14 mouse cellular contexts compared by ENCODE assay signal in the genomic region with DNA sequence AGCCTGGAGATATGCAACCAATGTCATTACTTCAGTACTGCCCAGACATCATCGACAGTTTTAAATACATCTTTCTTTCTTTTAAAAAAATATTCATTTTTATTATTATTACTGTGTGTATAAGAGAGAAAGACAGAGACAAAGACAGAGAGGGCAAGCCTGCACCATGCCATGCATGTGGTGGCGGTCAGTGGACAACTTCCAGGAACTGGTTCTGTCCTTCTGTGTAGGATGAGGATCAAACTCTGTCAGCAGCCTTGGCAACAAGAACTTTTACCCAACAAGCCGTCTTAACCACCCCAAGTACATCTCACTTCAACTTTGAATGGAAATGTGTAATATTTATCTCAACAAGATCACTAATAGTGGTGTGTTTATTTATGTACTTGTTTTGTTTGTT. TPM values are rescaled to one million over a fixed set of nuclear protein-coding genes. Genes with fewer than 3 reads are reported as not detected.
DNase-seq lines count a peak whose midpoint lies in the region; ATAC-seq and TF ChIP-seq lines count a peak whose summit lies in the region.
"Had no signal": no experiment of that assay in that cellular context is flagged by ENCODE, and none has a peak within 500 bp of the region (broad histone marks: within the 10 kb centered on the region; RNA-seq: fewer than 3 reads in every experiment).

No protein-coding gene starts in this region.

- intact Hi-C loops in gastrocnemius, adult 2 months (cut with DNase I), result loop anchor here (10.0 kb wide), 1 partner anchor 77 kb away; no protein-coding TSS in a partner anchor
- intact Hi-C loops in left cerebral cortex, adult 2 months (cut with DNase I), result no loop called here
- intact Hi-C loops in left cerebral cortex, postnatal 4 days (cut with DNase I), result no loop called here

- H3K4me3 ChIP-seq in gastrocnemius, adult 2 months, result peak overlapping the region; percentile 69
- H3K4me3 ChIP-seq in left cerebral cortex, adult 2 months, result peak overlapping the region; percentile 51
- H3K4me3 ChIP-seq in cerebellum, adult 2 months (replicated peaks; ENCODE audit: insufficient read depth, low read depth, low read length), result peak overlapping the region; percentile 96
- peak overlapping the region; percentile 59 for H3K4me3 ChIP-seq in intestine, postnatal 0 days (ENCODE audit: low read depth, low read length)

- no peaks in the 10 kb centered on the region for H3K9me3 ChIP-seq in intestine, postnatal 0 days (ENCODE audit: control insufficient read depth)

- peak; percentile 30; the same call in 1 of the 2 replicates for TF ChIP-seq POLR2A in cerebellum, adult 2 months (IDR thresholded peaks at IDR 0.05; ENCODE audit: borderline replicate concordance, insufficient read depth, low read length)

- no peak for ATAC-seq in intestine, postnatal 0 days
- ATAC-seq: forebrain, postnatal 0 days; Patski had no signal

- no peak for TF ChIP-seq CTCF in gastrocnemius, adult 2 months (IDR thresholded peaks at IDR 0.05)
- TF ChIP-seq CTCF in left cerebral cortex, adult 2 months (IDR thresholded peaks at IDR 0.05), result no peak
- TF ChIP-seq CTCF in cerebellum, adult 2 months (IDR thresholded peaks at IDR 0.05; ENCODE audit: borderline replicate concordance, insufficient read depth, low read depth, low read length), result no peak
- no peak for TF ChIP-seq CTCF in intestine, postnatal 0 days (IDR thresholded peaks at IDR 0.05; ENCODE audit: low read depth)

- 10% methylated on average over 3 of the region's 3 CpGs for WGBS in cerebellum, adult 2 months
- 47% methylated on average over 3 of the region's 3 CpGs for WGBS in intestine, postnatal 0 days

- H3K36me3 ChIP-seq in intestine, postnatal 0 days (ENCODE audit: control insufficient read depth, insufficient read depth), result no peaks in the 10 kb centered on the region

- 0 out of 2 replicates have a peak overlapping the region, but pooled peaks have one; percentile 54 for H3K9ac ChIP-seq in intestine, postnatal 0 days (ENCODE audit: low read depth, low read length)

- peaks cover 2% of the 10 kb centered on the region; the same call in 1 of the 2 replicates for H3K4me1 ChIP-seq in cerebellum, adult 2 months (ENCODE audit: control insufficient read depth, insufficient read depth, low read length)
- no peaks in the 10 kb centered on the region; the same call in 1 of the 2 replicates for H3K4me1 ChIP-seq in intestine, postnatal 0 days (replicated peaks; ENCODE audit: control insufficient read depth, insufficient read depth, low read length)

- H3K27ac ChIP-seq in gastrocnemius, adult 2 months, result no peak overlapping the region
- H3K27ac ChIP-seq in left cerebral cortex, adult 2 months, result 0 out of 2 replicates have a peak overlapping the region, but pooled peaks have one; percentile 24
- peak overlapping the region; percentile 79; the same call in 1 of the 2 replicates for H3K27ac ChIP-seq in cerebellum, adult 2 months (ENCODE audit: insufficient read depth, low read length)
- H3K27ac ChIP-seq in intestine, postnatal 0 days (ENCODE audit: low read depth, low read length), result no peak overlapping the region

- no peak for DNase-seq in gastrocnemius, adult 2 months
- DNase-seq in gastrocnemius, adult 18-20 months (ENCODE audit: low spot score), result no peak
- no peak for DNase-seq in left cerebral cortex, adult 2 months (ENCODE audit: extremely low spot score in 1 of 2, low spot score in 2 of 2)
- no peak for DNase-seq in left cerebral cortex, postnatal 4 days
- peak; percentile 66 to 76 for DNase-seq in cerebellum, adult 2 months
- no peak for DNase-seq in spleen, postnatal 14 days (ENCODE audit: low spot score in 2 of 2)
- DNase-seq in thymus, postnatal 25 days, result no peak
- DNase-seq: adrenal gland, postnatal 14 days; B cell, adult 2 months; embryo, embryonic 11 days; forebrain, postnatal 0 days had no signal

- no peaks in the 10 kb centered on the region for H3K27me3 ChIP-seq in cerebellum, adult 2 months (ENCODE audit: control insufficient read depth, insufficient read depth, low read length)
- no peaks in the 10 kb centered on the region for H3K27me3 ChIP-seq in intestine, postnatal 0 days (replicated peaks; ENCODE audit: control insufficient read depth, insufficient read depth, low read length)
- H3K27me3 ChIP-seq: Patski had no signal

- H3K4me2 ChIP-seq in intestine, postnatal 0 days (replicated peaks; ENCODE audit: low read depth), result peak overlapping the region; percentile 80

RNA-seq across cellular contexts. Expression of a gene that starts 40.5 kb away (rescaled TPM):
- total RNA-seq in gastrocnemius, adult 2 months (2021), result 1 to 10 TPM in 1 of 2 experiments, under 1 TPM in 1; 0.67 to 1.6 TPM
- total RNA-seq in gastrocnemius, adult 18-20 months (2021), result 1 to 10 TPM; 1.6 to 3.4 TPM
- total RNA-seq in left cerebral cortex, adult 2 months (2021), result 10 to 100 TPM; 27.4 to 33.4 TPM
- under 1 TPM; 0.78 to 0.89 TPM for total RNA-seq in left cerebral cortex, postnatal 4 days (2021)
- polyA plus RNA-seq in cerebellum, adult 2 months (2012; rRNA removed), result 25.2 and 32.7 TPM in 2 replicates
- polyA plus RNA-seq in intestine, postnatal 0 days (2015; fragmentation: Nextera tagmentation; extraction: Ambion mirVana), result 2.4 and 3.1 TPM in 2 replicates
- total RNA-seq: monocyte, adult 5-6 weeks had no signal

RNA-seq across cellular contexts. Expression of a gene that starts 41.8 kb away (rescaled TPM):
- 1 to 10 TPM; 4.2 to 5.4 TPM for total RNA-seq in gastrocnemius, adult 2 months (2021)
- total RNA-seq in gastrocnemius, adult 18-20 months (2021), result 1 to 10 TPM; 3.6 to 4.0 TPM
- 1 to 10 TPM; 6.2 to 6.5 TPM for total RNA-seq in left cerebral cortex, adult 2 months (2021)
- 1 to 10 TPM; 5.7 to 6.6 TPM for total RNA-seq in left cerebral cortex, postnatal 4 days (2021)
- 3.0 and 3.5 TPM in 2 replicates for polyA plus RNA-seq in cerebellum, adult 2 months (2012; rRNA removed)
- polyA plus RNA-seq in intestine, postnatal 0 days (2015; fragmentation: Nextera tagmentation; extraction: Ambion mirVana), result 10.5 and 11.7 TPM in 2 replicates

Comparison
In these comparisons a context has a peak if more than half of its experiments do, and no peak if none do; other contexts are left out.
1. RNA of a gene that starts 40.5 kb away (total RNA-seq): 27.4 to 33.4 TPM in left cerebral cortex, adult 2 months; 1.6 to 3.4 TPM in gastrocnemius, adult 18-20 months, 0.67 to 1.6 TPM in gastrocnemius, adult 2 months and 0.78 to 0.89 TPM in left cerebral cortex, postnatal 4 days; every median in the first group is over 4 times any median in the second.
2. DNase-seq: peak in cerebellum, adult 2 months (2 of 2); none in gastrocnemius, adult 2 months (single experiment), gastrocnemius, adult 18-20 months (single experiment), left cerebral cortex, adult 2 months (0 of 2), left cerebral cortex, postnatal 4 days (single experiment), spleen, postnatal 14 days (0 of 2) and thymus, postnatal 25 days (single experiment).
3. H3K27ac ChIP-seq: peak in left cerebral cortex, adult 2 months (single experiment) and cerebellum, adult 2 months (single experiment); none in gastrocnemius, adult 2 months (single experiment) and intestine, postnatal 0 days (single experiment).
4. Peak in every context shown above with its lines, with median percentiles within 50 percentile points of each other: H3K4me3 ChIP-seq.